Mouse (Mus musculus): ENCODE measurements around the gene Zfp52.

GRCm38 (mm10) chr17:21536096-21536495 is 757 bp downstream of the Zfp52 start:
- no peak for TF ChIP-seq POLR2A (IDR thresholded peaks at IDR 0.05; ENCODE audit: borderline replicate concordance, control insufficient read depth, low read depth, low read length)
- no peak for TF ChIP-seq CTCF (IDR thresholded peaks at IDR 0.05; ENCODE audit: control insufficient read depth, insufficient read depth, low read length)

All from bone marrow, adult 2 months (tissue).